Mouse (Mus musculus): ENCODE data around the gene Pgbd5. TPM values are rescaled to one million over a fixed set of nuclear protein-coding genes. Genes with fewer than 3 reads are reported as not detected.

The Pgbd5 gene
- polyA plus RNA-seq, 1 experiment from 2014 or later: 3.4 TPM

GRCm38 (mm10) chr8:124463111-124463510 lies 23.7 kb upstream of the Pgbd5 start:
- 17% methylated on average over 4 of the region's 4 CpGs for WGBS
- H3K9ac ChIP-seq (ENCODE audit: low read length): no peak overlapping the region
- H3K9me3 ChIP-seq (ENCODE audit: control insufficient read depth, low read length): no peaks in the 10 kb centered on the region
- ATAC-seq (ENCODE audit: insufficient number of reproducible peaks, insufficient read depth, low FRiP score, low read depth): no peak
- H3K27ac ChIP-seq (replicated peaks in 1 of 2; ENCODE audit: control insufficient read depth in 1 of 2, insufficient read depth in 1 of 2, low read depth in 2 of 2, low read length in 2 of 2): no peak overlapping the region
- no peak overlapping the region for H3K4me3 ChIP-seq (ENCODE audit: control insufficient read depth in 1 of 2, insufficient read depth in 1 of 2, low read depth in 1 of 2, low read length in 2 of 2)
- no peaks in the 10 kb centered on the region for H3K4me1 ChIP-seq (ENCODE audit: control insufficient read depth in 2 of 2, insufficient read depth in 2 of 2, low read length in 2 of 2)
- no peak overlapping the region for H3K4me2 ChIP-seq (ENCODE audit: low read length)
- H3K36me3 ChIP-seq (ENCODE audit: control insufficient read depth, insufficient read depth, low read length): no peaks in the 10 kb centered on the region
- H3K27me3 ChIP-seq (ENCODE audit: control insufficient read depth, insufficient read depth, low read length): peaks cover 4% of the 10 kb centered on the region; the same call in 1 of the 2 replicates

GRCm38 (mm10) chr8:124462192-124462591 lies 22.7 kb upstream of the Pgbd5 start:
- Histone ChIP-seq H3K4me2 (ENCODE audit: low read length) (no peak overlapping the region), H3K9ac (ENCODE audit: low read length) (no peak overlapping the region), H3K27me3 (ENCODE audit: control insufficient read depth, insufficient read depth, low read length) (peaks cover 4% of the 10 kb centered on the region; the same call in 1 of the 2 replicates), H3K4me1 (ENCODE audit: control insufficient read depth in 2 of 2, insufficient read depth in 2 of 2, low read length in 2 of 2) (no peaks in the 10 kb centered on the region), H3K9me3 (ENCODE audit: control insufficient read depth, low read length) (no peaks in the 10 kb centered on the region), H3K36me3 (ENCODE audit: control insufficient read depth, insufficient read depth, low read length) (no peaks in the 10 kb centered on the region), H3K27ac (replicated peaks in 1 of 2; ENCODE audit: control insufficient read depth in 1 of 2, insufficient read depth in 1 of 2, low read depth in 2 of 2, low read length in 2 of 2) (no peak overlapping the region), H3K4me3 (ENCODE audit: control insufficient read depth in 1 of 2, insufficient read depth in 1 of 2, low read depth in 1 of 2, low read length in 2 of 2) (no peak overlapping the region)
- no peak for ATAC-seq (ENCODE audit: insufficient number of reproducible peaks, insufficient read depth, low FRiP score, low read depth)
- 81% methylated on average over 9 of the region's 9 CpGs for WGBS

GRCm38 (mm10) chr8:124461103-124461502 lies 21.6 kb upstream of the Pgbd5 start:
- 80% methylated on average over 10 of the region's 10 CpGs for WGBS
- Histone ChIP-seq H3K4me1 (ENCODE audit: control insufficient read depth in 2 of 2, insufficient read depth in 2 of 2, low read length in 2 of 2) (no peaks in the 10 kb centered on the region), H3K36me3 (ENCODE audit: control insufficient read depth, insufficient read depth, low read length) (no peaks in the 10 kb centered on the region), H3K9ac (ENCODE audit: low read length) (no peak overlapping the region), H3K27ac (replicated peaks in 1 of 2; ENCODE audit: control insufficient read depth in 1 of 2, insufficient read depth in 1 of 2, low read depth in 2 of 2, low read length in 2 of 2) (no peak overlapping the region), H3K27me3 (ENCODE audit: control insufficient read depth, insufficient read depth, low read length) (peaks cover 4% of the 10 kb centered on the region; the same call in 1 of the 2 replicates), H3K9me3 (ENCODE audit: control insufficient read depth, low read length) (no peaks in the 10 kb centered on the region), H3K4me2 (ENCODE audit: low read length) (no peak overlapping the region), H3K4me3 (ENCODE audit: control insufficient read depth in 1 of 2, insufficient read depth in 1 of 2, low read depth in 1 of 2, low read length in 2 of 2) (no peak overlapping the region)
- no peak for ATAC-seq (ENCODE audit: insufficient number of reproducible peaks, insufficient read depth, low FRiP score, low read depth)

- peaks cover 4% of the 10 kb centered on the region; the same call in 1 of the 2 replicates for H3K27me3 ChIP-seq (ENCODE audit: control insufficient read depth, insufficient read depth, low read length)
- no peak overlapping the region for H3K4me3 ChIP-seq (ENCODE audit: control insufficient read depth in 1 of 2, insufficient read depth in 1 of 2, low read depth in 1 of 2, low read length in 2 of 2)
- no peak overlapping the region for H3K4me2 ChIP-seq (ENCODE audit: low read length)
- no peaks in the 10 kb centered on the region for H3K4me1 ChIP-seq (ENCODE audit: control insufficient read depth in 2 of 2, insufficient read depth in 2 of 2, low read length in 2 of 2)
- H3K36me3 ChIP-seq (ENCODE audit: control insufficient read depth, insufficient read depth, low read length): no peaks in the 10 kb centered on the region
- H3K9me3 ChIP-seq (ENCODE audit: control insufficient read depth, low read length): no peaks in the 10 kb centered on the region
- WGBS: 60% methylated on average over 4 of the region's 4 CpGs
- ATAC-seq (ENCODE audit: insufficient number of reproducible peaks, insufficient read depth, low FRiP score, low read depth): no peak
- H3K27ac ChIP-seq (replicated peaks in 1 of 2; ENCODE audit: control insufficient read depth in 1 of 2, insufficient read depth in 1 of 2, low read depth in 2 of 2, low read length in 2 of 2): no peak overlapping the region
- no peak overlapping the region for H3K9ac ChIP-seq (ENCODE audit: low read length)
Measured at GRCm38 (mm10) chr8:124460660-124461059, 21.2 kb upstream of the Pgbd5 start.

DNA sequence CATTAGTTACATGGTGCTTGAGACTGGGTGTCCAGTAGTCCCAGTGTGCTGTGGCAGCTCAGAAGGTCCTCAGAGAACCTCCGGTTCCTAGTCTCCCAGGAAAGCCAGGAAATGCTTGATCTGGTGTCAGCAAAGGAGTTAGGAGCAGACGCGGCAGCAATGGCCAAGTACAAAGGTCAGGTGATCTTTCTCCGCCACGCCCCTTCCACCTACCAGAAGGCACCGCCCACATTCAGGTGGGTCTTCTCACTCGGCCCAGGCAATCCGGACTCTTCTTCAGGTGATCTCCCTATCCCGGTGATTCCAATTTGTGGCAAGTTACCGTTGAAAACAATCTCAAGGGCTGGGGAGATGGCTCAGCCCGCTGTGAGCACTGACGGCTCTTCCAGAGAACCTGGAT lies 20.2 kb upstream of the Pgbd5 start:
- Histone ChIP-seq H3K4me3 (ENCODE audit: control insufficient read depth in 1 of 2, insufficient read depth in 1 of 2, low read depth in 1 of 2, low read length in 2 of 2) (no peak overlapping the region), H3K4me2 (ENCODE audit: low read length) (no peak overlapping the region), H3K27ac (replicated peaks in 1 of 2; ENCODE audit: control insufficient read depth in 1 of 2, insufficient read depth in 1 of 2, low read depth in 2 of 2, low read length in 2 of 2) (no peak overlapping the region), H3K36me3 (ENCODE audit: control insufficient read depth, insufficient read depth, low read length) (no peaks in the 10 kb centered on the region), H3K9ac (ENCODE audit: low read length) (no peak overlapping the region), H3K9me3 (ENCODE audit: control insufficient read depth, low read length) (no peaks in the 10 kb centered on the region), H3K27me3 (ENCODE audit: control insufficient read depth, insufficient read depth, low read length) (peaks cover 4% of the 10 kb centered on the region; the same call in 1 of the 2 replicates), H3K4me1 (ENCODE audit: control insufficient read depth in 2 of 2, insufficient read depth in 2 of 2, low read length in 2 of 2) (peaks cover 0 to 2% of the 10 kb centered on the region in 2 experiments; a peak in 1 of 4 replicates)
- 31% methylated on average over 12 of the region's 12 CpGs for WGBS
- ATAC-seq (ENCODE audit: insufficient number of reproducible peaks, insufficient read depth, low FRiP score, low read depth): no peak

- 15% methylated on average over 3 of the region's 3 CpGs for WGBS
- Histone ChIP-seq H3K4me2 (ENCODE audit: low read length) (no peak overlapping the region), H3K4me3 (ENCODE audit: control insufficient read depth in 1 of 2, insufficient read depth in 1 of 2, low read depth in 1 of 2, low read length in 2 of 2) (no peak overlapping the region), H3K27me3 (ENCODE audit: control insufficient read depth, insufficient read depth, low read length) (peaks cover 4% of the 10 kb centered on the region; the same call in 1 of the 2 replicates), H3K4me1 (ENCODE audit: control insufficient read depth in 2 of 2, insufficient read depth in 2 of 2, low read length in 2 of 2) (peaks cover 0 to 2% of the 10 kb centered on the region in 2 experiments; a peak in 1 of 4 replicates), H3K9ac (ENCODE audit: low read length) (no peak overlapping the region), H3K36me3 (ENCODE audit: control insufficient read depth, insufficient read depth, low read length) (no peaks in the 10 kb centered on the region), H3K27ac (replicated peaks in 1 of 2; ENCODE audit: control insufficient read depth in 1 of 2, insufficient read depth in 1 of 2, low read depth in 2 of 2, low read length in 2 of 2) (no peak overlapping the region), H3K9me3 (ENCODE audit: control insufficient read depth, low read length) (peaks cover 2% of the 10 kb centered on the region)
- ATAC-seq (ENCODE audit: insufficient number of reproducible peaks, insufficient read depth, low FRiP score, low read depth): no peak; the same call in 1 of the 2 replicates
Measured at GRCm38 (mm10) chr8:124455359-124455758, 15.9 kb upstream of the Pgbd5 start.

- Histone ChIP-seq H3K4me2 (ENCODE audit: low read length) (no peak overlapping the region), H3K9ac (ENCODE audit: low read length) (no peak overlapping the region), H3K27ac (replicated peaks in 1 of 2; ENCODE audit: control insufficient read depth in 1 of 2, insufficient read depth in 1 of 2, low read depth in 2 of 2, low read length in 2 of 2) (no peak overlapping the region), H3K4me3 (ENCODE audit: control insufficient read depth in 1 of 2, insufficient read depth in 1 of 2, low read depth in 1 of 2, low read length in 2 of 2) (no peak overlapping the region), H3K36me3 (ENCODE audit: control insufficient read depth, insufficient read depth, low read length) (no peaks in the 10 kb centered on the region), H3K27me3 (ENCODE audit: control insufficient read depth, insufficient read depth, low read length) (no peaks in the 10 kb centered on the region), H3K4me1 (ENCODE audit: control insufficient read depth in 2 of 2, insufficient read depth in 2 of 2, low read length in 2 of 2) (peaks cover 0 to under 1% of the 10 kb centered on the region in 2 experiments; a peak in 1 of 4 replicates), H3K9me3 (ENCODE audit: control insufficient read depth, low read length) (peaks cover 4% of the 10 kb centered on the region)
- ATAC-seq (ENCODE audit: insufficient number of reproducible peaks, insufficient read depth, low FRiP score, low read depth): no peak
- WGBS: 78% methylated on average over 8 of the region's 8 CpGs
Measured at GRCm38 (mm10) chr8:124450192-124450895, 10.9 kb upstream of the Pgbd5 start.

Measured in heart, embryonic 14.5 days (tissue).